Mouse (Mus musculus) MEL-GATA-1-ER (cell line): ENCODE measurements around the gene Abcd3.

Experiments used
- DNase-seq: peaks from one replicate; pipeline ENCODE4 v3.0.0-alpha.2; 2012; ENCODE audit warnings: low read depth; ENCODE audit errors: extremely low read depth

Abcd3 gene

GRCm38 (mm10) chr3:121713151-121713701 lies 101.9 kb downstream of the Abcd3 start:
- no peak for DNase-seq

GRCm38 (mm10) chr3:121712222-121712621 lies 102.9 kb downstream of the Abcd3 start:
- no peak for DNase-seq

DNA sequence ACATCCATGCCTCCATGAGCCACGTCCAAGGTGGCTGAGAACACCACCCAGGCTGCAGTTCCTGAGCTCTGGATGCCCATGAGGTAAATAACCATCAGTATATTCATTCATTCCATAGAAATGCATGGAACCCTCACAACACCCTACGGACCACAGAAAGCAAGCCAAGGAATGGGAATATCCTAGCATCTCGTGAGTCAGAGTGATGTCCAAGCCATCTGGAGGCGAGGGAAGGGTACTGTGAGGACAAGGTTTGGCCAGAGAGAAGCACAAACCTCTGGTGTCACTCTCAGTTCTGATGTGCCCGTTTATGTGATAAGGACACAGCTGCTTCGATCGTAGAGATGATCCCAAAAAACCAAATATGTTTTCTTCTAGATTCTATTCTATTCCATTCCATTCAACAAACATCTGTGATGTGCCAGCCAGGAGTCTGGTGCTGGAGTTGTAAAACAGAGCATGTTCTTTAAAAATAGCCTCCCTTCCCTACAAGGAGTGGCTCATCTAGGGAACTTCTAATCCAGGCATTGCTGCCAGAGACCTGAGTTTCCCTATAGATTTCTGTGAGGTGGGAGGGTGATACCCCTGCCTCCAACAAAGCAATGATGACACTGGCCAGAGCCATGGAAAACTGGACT lies 104.1 kb downstream of the Abcd3 start:
- no peak for DNase-seq
